In the genomic region with DNA sequence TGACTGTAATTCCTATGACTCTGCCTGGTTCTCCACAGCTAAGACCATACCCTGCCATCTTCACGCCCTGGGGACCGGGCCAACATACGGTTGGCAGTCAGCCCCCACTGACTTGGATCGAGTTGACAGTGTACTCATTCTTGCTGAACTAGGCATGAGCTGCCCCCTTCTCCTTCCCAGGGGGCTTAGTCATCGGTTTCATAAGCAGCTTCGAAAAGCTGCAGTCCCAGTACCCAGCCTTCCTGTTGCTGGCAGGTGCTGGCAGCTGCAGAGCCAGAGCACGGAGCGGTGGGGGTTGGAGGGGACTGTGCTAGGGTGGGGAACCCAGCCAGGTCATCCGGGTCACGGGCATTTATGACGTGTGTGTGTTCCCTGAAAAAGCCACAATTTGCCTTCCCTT, we compare ENCODE assay signal across 8 mouse cellular contexts. TPM values are rescaled to one million over a fixed set of nuclear protein-coding genes. Genes with fewer than 3 reads are reported as not detected.
DNase-seq lines count a peak whose midpoint lies in the region; ATAC-seq and TF ChIP-seq lines count a peak whose summit lies in the region.

No protein-coding gene starts in this region.

- H3K27me3 ChIP-seq in forebrain, embryonic 15.5 days: no peaks in the 10 kb centered on the region
- no peaks in the 10 kb centered on the region for H3K27me3 ChIP-seq in forebrain, embryonic 12.5 days
- H3K27me3 ChIP-seq in C2C12 (ENCODE audit: control insufficient read depth, insufficient read depth, insufficient read length): no peaks in the 10 kb centered on the region
- no peaks in the 10 kb centered on the region for H3K27me3 ChIP-seq in heart, embryonic 16.5 days (ENCODE audit: control insufficient read depth, insufficient read depth, low read length)
- no peaks in the 10 kb centered on the region for H3K27me3 ChIP-seq in liver, postnatal 0 days (ENCODE audit: insufficient read depth, low read length)
- no peaks in the 10 kb centered on the region for H3K27me3 ChIP-seq in kidney, embryonic 16.5 days (ENCODE audit: insufficient read depth, low read length)

- H3K4me1 ChIP-seq in forebrain, embryonic 15.5 days: peaks cover 15% of the 10 kb centered on the region
- H3K4me1 ChIP-seq in forebrain, embryonic 12.5 days: peaks cover 7% of the 10 kb centered on the region
- H3K4me1 ChIP-seq in heart, embryonic 16.5 days (ENCODE audit: control insufficient read depth, insufficient read depth, low read length): peaks cover 12% of the 10 kb centered on the region
- peaks cover 28% of the 10 kb centered on the region; the same call in 1 of the 2 replicates for H3K4me1 ChIP-seq in liver, postnatal 0 days (ENCODE audit: insufficient read depth)
- no peaks in the 10 kb centered on the region; the same call in 1 of the 2 replicates for H3K4me1 ChIP-seq in kidney, embryonic 16.5 days (ENCODE audit: insufficient read depth, low read length)

- ATAC-seq in forebrain, embryonic 15.5 days (replicated peaks): 0 out of 2 replicates have a peak, but pooled peaks have one; percentile 35
- ATAC-seq in forebrain, embryonic 12.5 days (ENCODE audit: low FRiP score): no peak
- peak; percentile 25; the same call in 1 of the 2 replicates for ATAC-seq in heart, embryonic 16.5 days (replicated peaks; ENCODE audit: extremely low read depth, insufficient read depth, low FRiP score)
- no peak for ATAC-seq in liver, postnatal 0 days
- ATAC-seq in kidney, embryonic 16.5 days (ENCODE audit: low FRiP score, low TSS enrichment): no peak

- H3K9me3 ChIP-seq in forebrain, embryonic 15.5 days: no peaks in the 10 kb centered on the region
- no peaks in the 10 kb centered on the region for H3K9me3 ChIP-seq in forebrain, embryonic 12.5 days
- H3K9me3 ChIP-seq in heart, embryonic 16.5 days (replicated peaks; ENCODE audit: control insufficient read depth, low read length): no peaks in the 10 kb centered on the region
- no peaks in the 10 kb centered on the region for H3K9me3 ChIP-seq in liver, postnatal 0 days (ENCODE audit: low read length)
- H3K9me3 ChIP-seq in kidney, embryonic 16.5 days (ENCODE audit: low read length): no peaks in the 10 kb centered on the region

- H3ac ChIP-seq in C2C12 (ENCODE audit: control insufficient read depth, insufficient read length, low read depth): no peak overlapping the region

- TF ChIP-seq CTCF in C2C12 (IDR thresholded peaks at IDR 0.05; ENCODE audit: control insufficient read depth, insufficient read depth, insufficient read length): no peak
- no peak for TF ChIP-seq CTCF in liver, postnatal 0 days (IDR thresholded peaks at IDR 0.05; ENCODE audit: low read depth)

- H3K79me2 ChIP-seq in C2C12 (ENCODE audit: control insufficient read depth, insufficient read depth): no peaks in the 10 kb centered on the region

- TF ChIP-seq EP300 in liver, postnatal 0 days (IDR thresholded peaks at IDR 0.05; ENCODE audit: low read depth): no peak

- H3K27ac ChIP-seq in forebrain, embryonic 15.5 days (replicated peaks): 0 out of 2 replicates have a peak overlapping the region, but pooled peaks have one; percentile 11
- H3K27ac ChIP-seq in forebrain, embryonic 12.5 days: no peak overlapping the region
- no peak overlapping the region for H3K27ac ChIP-seq in heart, embryonic 16.5 days (ENCODE audit: low read length)
- H3K27ac ChIP-seq in liver, postnatal 0 days (ENCODE audit: low read depth): no peak overlapping the region
- H3K27ac ChIP-seq in kidney, embryonic 16.5 days (ENCODE audit: low read length): no peak overlapping the region

- no peaks in the 10 kb centered on the region for H3K79me3 ChIP-seq in C2C12 (ENCODE audit: low read depth)

- no peak overlapping the region for H3K9ac ChIP-seq in forebrain, embryonic 15.5 days (replicated peaks)
- no peak overlapping the region for H3K9ac ChIP-seq in forebrain, embryonic 12.5 days
- no peak overlapping the region for H3K9ac ChIP-seq in heart, embryonic 16.5 days (ENCODE audit: low read length)
- H3K9ac ChIP-seq in liver, postnatal 0 days (replicated peaks): no peak overlapping the region
- H3K9ac ChIP-seq in kidney, embryonic 16.5 days (replicated peaks; ENCODE audit: low read length): no peak overlapping the region

- H3K36me3 ChIP-seq in forebrain, embryonic 15.5 days: no peaks in the 10 kb centered on the region
- H3K36me3 ChIP-seq in forebrain, embryonic 12.5 days (replicated peaks): no peaks in the 10 kb centered on the region
- no peaks in the 10 kb centered on the region for H3K36me3 ChIP-seq in C2C12 (ENCODE audit: control insufficient read depth, insufficient read depth)
- H3K36me3 ChIP-seq in heart, embryonic 16.5 days (ENCODE audit: control insufficient read depth, insufficient read depth): no peaks in the 10 kb centered on the region
- no peaks in the 10 kb centered on the region for H3K36me3 ChIP-seq in liver, postnatal 0 days (replicated peaks; ENCODE audit: insufficient read depth, low read length)
- H3K36me3 ChIP-seq in kidney, embryonic 16.5 days (ENCODE audit: insufficient read depth, low read length): no peaks in the 10 kb centered on the region

- peak; percentile 72 to 75 for DNase-seq in cerebellum, postnatal 14 days
- peak; percentile 42 for DNase-seq in liver, postnatal 0 days
- peak; percentile 86 for DNase-seq in thymus, postnatal 0 days (ENCODE audit: low spot score)

- no peak overlapping the region for H3K4me2 ChIP-seq in forebrain, embryonic 15.5 days (replicated peaks)
- no peak overlapping the region for H3K4me2 ChIP-seq in forebrain, embryonic 12.5 days
- H3K4me2 ChIP-seq in heart, embryonic 16.5 days (ENCODE audit: low read depth, low read length): no peak overlapping the region
- H3K4me2 ChIP-seq in liver, postnatal 0 days (ENCODE audit: low read depth, low read length): no peak overlapping the region
- H3K4me2 ChIP-seq in kidney, embryonic 16.5 days (replicated peaks; ENCODE audit: low read depth, low read length): no peak overlapping the region

- no peak overlapping the region for H3K4me3 ChIP-seq in forebrain, embryonic 15.5 days
- H3K4me3 ChIP-seq in forebrain, embryonic 12.5 days (replicated peaks): no peak overlapping the region
- no peak overlapping the region for H3K4me3 ChIP-seq in C2C12 (ENCODE audit: insufficient read depth, poor library complexity, severe bottlenecking)
- no peak overlapping the region for H3K4me3 ChIP-seq in heart, embryonic 16.5 days (ENCODE audit: low read length)
- H3K4me3 ChIP-seq in liver, postnatal 0 days (ENCODE audit: low read depth, low read length): no peak overlapping the region
- no peak overlapping the region for H3K4me3 ChIP-seq in kidney, embryonic 16.5 days (ENCODE audit: low read length)

- 72% methylated on average over 11 of the region's 11 CpGs for WGBS in forebrain, embryonic 15.5 days
- 88% methylated on average over 11 of the region's 11 CpGs for WGBS in forebrain, embryonic 12.5 days
- 64% methylated on average over 11 of the region's 11 CpGs for WGBS in heart, embryonic 16.5 days
- 48% methylated on average over 11 of the region's 11 CpGs for WGBS in liver, postnatal 0 days (ENCODE audit: insufficient replicate concordance)
- WGBS in kidney, embryonic 16.5 days: 75% methylated on average over 11 of the region's 11 CpGs

TF ChIP-seq in C2C12, 6 proteins besides CTCF, POLR2A, EP300 and RAD21:
- TF ChIP-seq CEBPB (IDR thresholded peaks at IDR 0.05; ENCODE audit: low read depth) (peak; percentile 44), MYOG (IDR thresholded peaks at IDR 0.05; ENCODE audit: control insufficient read depth, extremely low read depth, insufficient read length) (no peak), MAX (IDR thresholded peaks at IDR 0.05) (peak; percentile 66), MYOD1 (IDR thresholded peaks at IDR 0.05; ENCODE audit: control insufficient read depth, insufficient read length, low read depth) (peak; percentile 89), FOSL1 (IDR thresholded peaks at IDR 0.05; ENCODE audit: insufficient read depth, low read length, poor library complexity, severe bottlenecking) (no peak), USF1 (IDR thresholded peaks at IDR 0.05; ENCODE audit: low read depth) (no peak)

RNA-seq across cellular contexts. Expression of a gene that starts 27.5 kb away (rescaled TPM):
- polyA plus RNA-seq in forebrain, embryonic 15.5 days (2015; fragmentation: Nextera tagmentation; extraction: Ambion mirVana): 0.10 and 0.50 TPM in 2 replicates
- polyA plus RNA-seq in forebrain, embryonic 12.5 days (2016; fragmentation: Nextera tagmentation; extraction: Ambion mirVana): 0.47 and 0.56 TPM in 2 replicates
- 86.8 TPM for polyA plus RNA-seq in C2C12 (2012; fragmentation: generic; extraction: Trizol)
- 0.34 and 0.37 TPM in 2 replicates for polyA plus RNA-seq in heart, embryonic 16.5 days (2015; fragmentation: Nextera tagmentation; extraction: Ambion mirVana)
- 0.25 and 0.33 TPM in 2 replicates for polyA plus RNA-seq in liver, postnatal 0 days (2015; fragmentation: Nextera tagmentation; extraction: Ambion mirVana)
- polyA plus RNA-seq in thymus, postnatal 0 days (2015; fragmentation: Nextera tagmentation; extraction: Ambion mirVana): 0.34 and 0.57 TPM in 2 replicates
- polyA plus RNA-seq in kidney, embryonic 16.5 days (2015; fragmentation: Nextera tagmentation; extraction: Ambion mirVana): 0.21 and 0.32 TPM in 2 replicates

Comparison
In these comparisons a context has a peak if more than half of its experiments do, and no peak if none do; other contexts are left out.
1. ATAC-seq: peak in forebrain, embryonic 15.5 days (single experiment) and heart, embryonic 16.5 days (single experiment); none in forebrain, embryonic 12.5 days (single experiment), liver, postnatal 0 days (single experiment) and kidney, embryonic 16.5 days (single experiment).
2. RNA of a gene that starts 27.5 kb away (polyA plus RNA-seq): 86.8 TPM in C2C12 (single experiment); 0.47 to 0.56 TPM in forebrain, embryonic 12.5 days, 0.34 to 0.37 TPM in heart, embryonic 16.5 days, 0.34 to 0.57 TPM in thymus, postnatal 0 days, 0.25 to 0.33 TPM in liver, postnatal 0 days, 0.21 to 0.32 TPM in kidney, embryonic 16.5 days and 0.10 to 0.50 TPM in forebrain, embryonic 15.5 days; every median in the first group is over 10 times any median in the second.
3. Peak in every context shown above with its lines, with median percentiles within 50 percentile points of each other: DNase-seq.